Mouse (Mus musculus): ENCODE data around the gene Thoc6. TPM values are rescaled to one million over a fixed set of nuclear protein-coding genes. Genes with fewer than 3 reads are reported as not detected.

Thoc6 gene
- polyA plus RNA-seq, 1 experiment from 2014 or later = 37.0 TPM

DNA sequence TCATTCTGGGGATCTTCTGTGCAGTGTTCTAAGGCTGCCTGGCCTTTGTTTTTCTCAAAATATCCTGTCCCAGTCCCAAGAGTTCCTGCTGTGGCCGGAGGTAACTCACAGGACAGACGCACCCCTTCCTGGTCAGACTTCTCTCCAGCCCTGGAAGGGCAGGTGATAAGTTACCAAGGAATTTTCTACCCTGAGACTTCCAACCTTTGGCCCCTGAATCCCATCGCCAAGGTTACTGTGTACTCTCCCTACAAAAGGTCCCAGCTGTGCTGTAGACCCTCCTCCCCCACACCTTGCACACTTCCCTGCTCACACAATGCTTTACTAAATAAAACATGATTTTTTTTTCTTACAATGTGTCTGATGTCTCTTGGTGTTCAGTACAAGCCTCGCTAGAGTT lies 8.4 kb upstream of the Thoc6 start:
- no peak overlapping the region for H3K4me2 ChIP-seq (ENCODE audit: low read depth, low read length)
- H3K36me3 ChIP-seq (ENCODE audit: control insufficient read depth, insufficient read depth, low read length) = no peaks in the 10 kb centered on the region
- H3K27ac ChIP-seq (ENCODE audit: low read length) = peak overlapping the region; percentile 57
- H3K4me1 ChIP-seq (ENCODE audit: control insufficient read depth, insufficient read depth, low read length) = peaks cover 24% of the 10 kb centered on the region; the same call in 1 of the 2 replicates
- no peaks in the 10 kb centered on the region for H3K9me3 ChIP-seq (replicated peaks; ENCODE audit: control insufficient read depth, low read length)
- H3K4me3 ChIP-seq (replicated peaks; ENCODE audit: low read length) = no peak overlapping the region
- 35% methylated on average over 4 of the region's 4 CpGs for WGBS
- peak; percentile 16; the same call in 1 of the 2 replicates for ATAC-seq (ENCODE audit: insufficient read depth, low FRiP score)
- H3K27me3 ChIP-seq (ENCODE audit: control insufficient read depth, insufficient read depth, low read length) = peaks cover 28% of the 10 kb centered on the region
- H3K9ac ChIP-seq (ENCODE audit: low read length) = peak overlapping the region; percentile 32; the same call in 1 of the 2 replicates

DNA sequence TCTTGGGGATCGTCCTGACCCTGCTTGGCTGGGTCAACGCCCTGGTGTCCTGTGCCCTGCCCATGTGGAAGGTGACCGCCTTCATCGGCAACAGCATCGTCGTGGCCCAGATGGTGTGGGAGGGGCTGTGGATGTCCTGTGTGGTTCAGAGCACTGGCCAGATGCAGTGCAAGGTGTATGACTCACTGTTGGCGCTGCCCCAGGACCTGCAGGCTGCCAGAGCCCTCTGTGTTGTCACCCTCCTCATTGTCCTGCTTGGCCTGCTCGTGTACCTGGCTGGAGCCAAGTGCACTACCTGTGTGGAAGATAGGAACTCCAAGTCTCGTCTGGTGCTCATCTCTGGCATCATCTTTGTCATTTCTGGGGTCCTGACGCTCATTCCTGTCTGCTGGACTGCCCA lies 7.4 kb upstream of the Thoc6 start:
- no peak overlapping the region for H3K4me3 ChIP-seq (replicated peaks; ENCODE audit: low read length)
- peaks cover 28% of the 10 kb centered on the region for H3K27me3 ChIP-seq (ENCODE audit: control insufficient read depth, insufficient read depth, low read length)
- H3K9ac ChIP-seq (ENCODE audit: low read length) = no peak overlapping the region
- 0 out of 2 replicates have a peak overlapping the region, but pooled peaks have one; percentile 10 for H3K4me2 ChIP-seq (ENCODE audit: low read depth, low read length)
- peaks cover 30% of the 10 kb centered on the region; the same call in 1 of the 2 replicates for H3K4me1 ChIP-seq (ENCODE audit: control insufficient read depth, insufficient read depth, low read length)
- no peaks in the 10 kb centered on the region for H3K9me3 ChIP-seq (replicated peaks; ENCODE audit: control insufficient read depth, low read length)
- H3K36me3 ChIP-seq (ENCODE audit: control insufficient read depth, insufficient read depth, low read length) = no peaks in the 10 kb centered on the region
- 46% methylated on average over 10 of the region's 10 CpGs for WGBS
- 0 out of 2 replicates have a peak, but pooled peaks have one; percentile 26 for ATAC-seq (ENCODE audit: insufficient read depth, low FRiP score)
- H3K27ac ChIP-seq (ENCODE audit: low read length) = peak overlapping the region; percentile 57

- H3K4me2 ChIP-seq (ENCODE audit: low read depth, low read length) = peak overlapping the region; percentile 51
Observed at GRCm38 (mm10) chr17:23680336-23680735, 6.7 kb upstream of the Thoc6 start.

GRCm38 (mm10) chr17:23679127-23679835 lies 5.6 kb upstream of the Thoc6 start, which contains the start of gene Cldn6:
TSS of gene Cldn6 (plus strand) at chr17:23679249.
- H3K9ac ChIP-seq (ENCODE audit: low read length) = peak within 1 kb of the TSS; percentile 60
- H3K27me3 ChIP-seq (ENCODE audit: control insufficient read depth, insufficient read depth, low read length) = peaks cover 28% of the 10 kb centered on the region
- H3K27ac ChIP-seq (ENCODE audit: low read length) = peak within 1 kb of the TSS; percentile 34
- 3% methylated on average over 38 of the region's 38 CpGs for WGBS
- peaks cover 46% of the 10 kb centered on the region for H3K4me1 ChIP-seq (ENCODE audit: control insufficient read depth, insufficient read depth, low read length)
- ATAC-seq (ENCODE audit: insufficient read depth, low FRiP score) = no peak
- H3K9me3 ChIP-seq (replicated peaks; ENCODE audit: control insufficient read depth, low read length) = no peaks in the 10 kb centered on the region
- H3K36me3 ChIP-seq (ENCODE audit: control insufficient read depth, insufficient read depth, low read length) = no peaks in the 10 kb centered on the region
- peak within 1 kb of the TSS; percentile 44 for H3K4me3 ChIP-seq (replicated peaks; ENCODE audit: low read length)
- peak within 1 kb of the TSS; percentile 51 for H3K4me2 ChIP-seq (ENCODE audit: low read depth, low read length)

More at GRCm38 (mm10) chr17:23680336-23680735, 6.7 kb upstream of the Thoc6 start:
- Histone ChIP-seq H3K4me1 (ENCODE audit: control insufficient read depth, insufficient read depth, low read length) (peaks cover 37% of the 10 kb centered on the region), H3K36me3 (ENCODE audit: control insufficient read depth, insufficient read depth, low read length) (no peaks in the 10 kb centered on the region), H3K9me3 (replicated peaks; ENCODE audit: control insufficient read depth, low read length) (no peaks in the 10 kb centered on the region), H3K4me3 (replicated peaks; ENCODE audit: low read length) (peak overlapping the region; percentile 44), H3K9ac (ENCODE audit: low read length) (0 out of 2 replicates have a peak overlapping the region, but pooled peaks have one; percentile 60), H3K27ac (ENCODE audit: low read length) (0 out of 2 replicates have a peak overlapping the region, but pooled peaks have one; percentile 34), H3K27me3 (ENCODE audit: control insufficient read depth, insufficient read depth, low read length) (peaks cover 28% of the 10 kb centered on the region)
- no peak for ATAC-seq (ENCODE audit: insufficient read depth, low FRiP score)
- 59% methylated on average over 9 of the region's 9 CpGs for WGBS

DNA sequence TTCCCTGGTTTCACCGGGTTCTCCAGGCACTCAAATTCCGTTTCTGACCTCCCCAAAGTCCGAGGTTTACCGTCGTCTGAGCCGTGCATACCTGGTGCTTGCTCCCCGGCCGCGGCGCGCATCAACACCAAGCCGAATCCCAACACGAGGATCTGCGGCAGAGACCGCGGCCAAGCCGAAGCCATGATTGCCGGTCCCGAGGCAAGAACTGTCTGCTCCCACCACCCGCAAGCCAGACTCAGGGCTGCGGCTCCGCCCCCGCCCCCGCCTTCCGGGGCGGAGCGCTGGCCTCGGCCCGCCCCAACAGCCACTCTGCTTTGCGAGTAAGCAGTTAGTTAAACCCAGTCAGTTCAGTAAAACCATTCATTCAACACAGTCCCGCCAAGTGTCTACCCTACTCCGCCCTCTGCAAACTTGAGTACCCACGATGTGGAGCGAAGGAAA lies 3.6 kb upstream of the Thoc6 start, which contains the start of gene Tnfrsf12a:
Gene Tnfrsf12a, minus strand, starts transcription at position 233 of the 444 bp plus-strand sequence.
- Histone ChIP-seq H3K36me3 (ENCODE audit: control insufficient read depth, insufficient read depth, low read length) (no peaks in the 10 kb centered on the region), H3K9ac (ENCODE audit: low read length) (peak within 1 kb of the TSS; percentile 76), H3K4me1 (ENCODE audit: control insufficient read depth, insufficient read depth, low read length) (peaks cover 44% of the 10 kb centered on the region), H3K9me3 (replicated peaks; ENCODE audit: control insufficient read depth, low read length) (no peaks in the 10 kb centered on the region), H3K4me2 (ENCODE audit: low read depth, low read length) (peak within 1 kb of the TSS; percentile 97), H3K4me3 (replicated peaks; ENCODE audit: low read length) (peak within 1 kb of the TSS; percentile 68), H3K27me3 (ENCODE audit: control insufficient read depth, insufficient read depth, low read length) (peaks cover 22% of the 10 kb centered on the region; the same call in 1 of the 2 replicates), H3K27ac (ENCODE audit: low read length) (peak within 1 kb of the TSS; percentile 91)
- ATAC-seq (ENCODE audit: insufficient read depth, low FRiP score) = peak; percentile 51
- under 1% methylated on average over 34 of the region's 34 CpGs for WGBS

DNA sequence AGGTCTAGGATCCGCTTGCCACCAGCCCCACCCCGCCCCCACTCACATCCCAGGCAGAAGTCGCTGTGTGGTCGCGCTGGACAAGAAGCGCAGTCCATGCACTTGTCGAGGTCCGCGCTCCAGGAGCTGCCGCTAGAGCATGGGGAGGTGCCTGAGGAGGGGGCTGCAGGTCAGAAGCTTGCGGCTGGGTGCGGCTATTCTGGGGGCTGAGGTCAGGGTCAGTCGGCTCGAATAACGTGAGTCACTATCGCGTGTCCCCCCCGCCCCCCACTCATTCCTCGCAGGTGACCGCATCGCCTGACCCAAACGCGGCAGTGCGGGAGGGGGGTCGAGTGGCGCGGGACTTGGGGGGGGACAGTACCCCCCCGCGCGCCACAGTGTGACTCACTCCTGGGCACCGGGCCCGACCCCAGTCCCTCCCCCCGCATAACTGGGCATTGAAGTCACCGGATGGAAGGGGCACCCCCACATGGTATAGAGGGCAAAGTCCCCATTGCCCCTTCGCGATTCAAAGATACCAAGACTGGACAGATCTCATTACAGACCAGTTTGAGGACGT lies 2.9 kb upstream of the Thoc6 start:
- Histone ChIP-seq H3K4me3 (replicated peaks; ENCODE audit: low read length) (peak overlapping the region; percentile 68), H3K27ac (ENCODE audit: low read length) (peak overlapping the region; percentile 91), H3K4me2 (ENCODE audit: low read depth, low read length) (peak overlapping the region; percentile 97), H3K9ac (ENCODE audit: low read length) (peak overlapping the region; percentile 76), H3K9me3 (replicated peaks; ENCODE audit: control insufficient read depth, low read length) (no peaks in the 10 kb centered on the region), H3K36me3 (ENCODE audit: control insufficient read depth, insufficient read depth, low read length) (no peaks in the 10 kb centered on the region), H3K4me1 (ENCODE audit: control insufficient read depth, insufficient read depth, low read length) (peaks cover 42% of the 10 kb centered on the region), H3K27me3 (ENCODE audit: control insufficient read depth, insufficient read depth, low read length) (peaks cover 22% of the 10 kb centered on the region; the same call in 1 of the 2 replicates)
- WGBS = 1% methylated on average over 37 of the region's 37 CpGs
- ATAC-seq (ENCODE audit: insufficient read depth, low FRiP score) = no peak

DNA sequence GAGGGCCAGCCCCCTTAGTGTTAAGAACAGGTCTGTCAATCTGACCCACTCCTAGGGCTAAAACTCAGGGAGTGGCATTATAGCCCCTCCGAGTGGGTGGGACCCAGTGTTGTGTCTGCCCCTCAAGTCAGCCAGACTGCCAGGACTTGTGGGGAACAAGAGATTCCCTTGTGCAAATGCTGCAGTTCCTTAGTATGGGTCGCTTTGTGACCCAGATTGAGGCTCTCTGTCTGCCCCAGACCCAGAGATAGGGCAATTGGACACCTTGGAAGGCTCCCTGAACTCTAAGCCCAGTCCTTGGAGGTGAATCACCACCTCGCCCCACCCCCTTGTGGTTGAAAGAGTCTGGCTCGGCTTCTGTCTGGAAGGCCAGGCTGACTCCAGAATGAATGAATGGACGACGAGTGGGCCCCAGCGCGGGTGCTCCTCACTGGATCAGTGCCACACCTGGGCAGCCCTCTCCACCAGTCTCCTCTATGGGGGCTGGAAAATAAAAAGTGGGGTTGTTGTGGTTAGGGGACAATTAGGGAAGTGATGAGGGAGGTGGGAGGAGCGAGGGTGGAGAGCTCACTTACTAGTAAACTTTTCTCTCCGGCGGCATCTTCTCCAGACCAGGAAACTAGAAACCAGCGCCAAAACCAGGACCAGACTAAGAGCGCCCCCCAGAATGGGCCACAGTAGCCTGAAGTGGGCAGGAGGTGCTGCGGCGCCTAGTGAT lies 2.0 kb upstream of the Thoc6 start:
- ATAC-seq (ENCODE audit: insufficient read depth, low FRiP score) = no peak
- H3K4me3 ChIP-seq (replicated peaks; ENCODE audit: low read length) = peak overlapping the region; percentile 68
- no peaks in the 10 kb centered on the region for H3K9me3 ChIP-seq (replicated peaks; ENCODE audit: control insufficient read depth, low read length)
- 11% methylated on average over 15 of the region's 15 CpGs for WGBS
- H3K27me3 ChIP-seq (ENCODE audit: control insufficient read depth, insufficient read depth, low read length) = peaks cover 16% of the 10 kb centered on the region; the same call in 1 of the 2 replicates
- H3K4me1 ChIP-seq (ENCODE audit: control insufficient read depth, insufficient read depth, low read length) = peaks cover 37% of the 10 kb centered on the region
- H3K4me2 ChIP-seq (ENCODE audit: low read depth, low read length) = peak overlapping the region; percentile 97
- H3K36me3 ChIP-seq (ENCODE audit: control insufficient read depth, insufficient read depth, low read length) = no peaks in the 10 kb centered on the region
- peak overlapping the region; percentile 91 for H3K27ac ChIP-seq (ENCODE audit: low read length)
- peak overlapping the region; percentile 76 for H3K9ac ChIP-seq (ENCODE audit: low read length)

GRCm38 (mm10) chr17:23675127-23675526 lies 1.4 kb upstream of the Thoc6 start:
- Histone ChIP-seq H3K36me3 (ENCODE audit: control insufficient read depth, insufficient read depth, low read length) (no peaks in the 10 kb centered on the region), H3K27me3 (ENCODE audit: control insufficient read depth, insufficient read depth, low read length) (peaks cover 13% of the 10 kb centered on the region; the same call in 1 of the 2 replicates), H3K9me3 (replicated peaks; ENCODE audit: control insufficient read depth, low read length) (no peaks in the 10 kb centered on the region), H3K4me1 (ENCODE audit: control insufficient read depth, insufficient read depth, low read length) (peaks cover 37% of the 10 kb centered on the region), H3K4me2 (ENCODE audit: low read depth, low read length) (peak overlapping the region; percentile 97), H3K9ac (ENCODE audit: low read length) (peak overlapping the region; percentile 76; the same call in 1 of the 2 replicates), H3K4me3 (replicated peaks; ENCODE audit: low read length) (peak overlapping the region; percentile 78), H3K27ac (ENCODE audit: low read length) (peak overlapping the region; percentile 91)
- 23% methylated on average over 5 of the region's 5 CpGs for WGBS
- ATAC-seq (ENCODE audit: insufficient read depth, low FRiP score) = no peak

Data from stomach, embryonic 16.5 days (tissue).